Mouse (Mus musculus) erythroblast, embryonic 14.5 days (primary cell): ENCODE measurements around the gene Acsl1.

ENCODE experiments used
- GATA1 ChIP-seq: IDR thresholded peaks from 2 replicates; pipeline ENCODE4 v1.6.1; 2012; ENCODE audit warnings: low read length, inconsistent platforms, mixed read lengths
- TAL1 ChIP-seq: IDR thresholded peaks from 3 replicates; pipeline ENCODE4 v1.6.1; 2012; ENCODE audit warnings: low read length, inconsistent platforms, mixed read lengths

- no peak for TF ChIP-seq GATA1
- no peak for TF ChIP-seq TAL1
Observed at GRCm38 (mm10) chr8:46543191-46543590, 72.4 kb downstream of the Acsl1 start.
